Mouse (Mus musculus) midbrain, postnatal 0 days (tissue): ENCODE measurements around the gene Sit1. TPM values are rescaled to one million over a fixed set of nuclear protein-coding genes. Genes with fewer than 3 reads are reported as not detected.

ENCODE experiments used
- ATAC-seq: fragments of 200-750 bp; cut with Nextera tagmentation; 2 replicates; pipeline ENCODE4 v1.8.0; 2017; ENCODE audit warnings: moderate number of reproducible peaks, mild to moderate bottlenecking, moderate TSS enrichment, moderate library complexity; ENCODE audit not compliant: low FRiP score
- DNase-seq: peaks from one replicate; pipeline ENCODE4 v3.0.0-alpha.2; 2015; ENCODE audit warnings: low spot score
- H3K27ac ChIP-seq: fragments of 300-500 bp; sonication (generic); 2 replicates; pipeline ENCODE4 v1.5.1; 2014; ENCODE audit warnings: low read depth, mild to moderate bottlenecking, low read length, mixed read lengths
- H3K27me3 ChIP-seq: fragments of 300-500 bp; sonication (generic); 2 replicates; pipeline ENCODE4 v1.6.1; 2014; ENCODE audit warnings: low read length, control low read depth, mixed read lengths; ENCODE audit not compliant: insufficient read depth
- H3K36me3 ChIP-seq: fragments of 300-500 bp; sonication (generic); 2 replicates; pipeline ENCODE4 v1.6.1; 2014; ENCODE audit warnings: low read length, control low read depth, mixed read lengths; ENCODE audit not compliant: insufficient read depth
- H3K4me1 ChIP-seq: fragments of 300-500 bp; sonication (generic); 2 replicates; pipeline ENCODE4 v1.6.1; 2014; ENCODE audit warnings: mild to moderate bottlenecking, control low read depth, antibody characterized with exemption, low read length, mixed read lengths; ENCODE audit not compliant: insufficient read depth
- H3K4me2 ChIP-seq: fragments of 300-500 bp; sonication (generic); 2 replicates; pipeline ENCODE4 v1.6.1; 2014; ENCODE audit warnings: low read depth, mild to moderate bottlenecking, low read length, mixed read lengths; ENCODE audit not compliant: poor library complexity, severe bottlenecking
- H3K4me3 ChIP-seq: fragments of 300-500 bp; sonication (generic); 2 replicates; pipeline ENCODE4 v1.5.1; 2014; ENCODE audit warnings: low read depth, mild to moderate bottlenecking, low read length, moderate library complexity
- H3K9ac ChIP-seq: fragments of 300-500 bp; sonication (generic); replicated peaks from 2 replicates; pipeline ENCODE4 v1.6.1; 2014; ENCODE audit warnings: mild to moderate bottlenecking, low read length, moderate library complexity, mixed read lengths; ENCODE audit not compliant: poor library complexity, severe bottlenecking
- H3K9me3 ChIP-seq: fragments of 300-500 bp; sonication (generic); 2 replicates; pipeline ENCODE4 v1.6.1; 2016; ENCODE audit warnings: low read length, control low read depth
- CTCF ChIP-seq: IDR thresholded peaks from 2 replicates; pipeline ENCODE4 v1.5.1; 2016; ENCODE audit warnings: antibody characterized with exemption, mild to moderate bottlenecking
- WGBS: fragments of 180-500 bp; shearing (Covaris S2); extraction: QIAGEN DNeasy Blood & Tissue Kit; methylation state at CpG from one replicate; pipeline ENCODE4 v1.1.7; 2014; 5-methylcytosine and 5-hydroxymethylcytosine counted together
- polyA plus RNA-seq: library from polyadenylated mRNA; unstranded; fragments of >200 nt; fragmentation: Nextera tagmentation; extraction: Ambion mirVana; gene quantifications from 2 replicates; pipeline ENCODE4 v1.2.1, GENCODE M21; 2015
- total RNA-seq: library from RNA; depleted of rRNA; stranded (reverse); fragments of >200 nt; gene quantifications from 2 replicates; pipeline ENCODE4 v1.2.3, GENCODE M21; 2014

The Sit1 gene
- total and polyA plus RNA-seq, 2 experiments from 2014 or later, result not detected

DNA sequence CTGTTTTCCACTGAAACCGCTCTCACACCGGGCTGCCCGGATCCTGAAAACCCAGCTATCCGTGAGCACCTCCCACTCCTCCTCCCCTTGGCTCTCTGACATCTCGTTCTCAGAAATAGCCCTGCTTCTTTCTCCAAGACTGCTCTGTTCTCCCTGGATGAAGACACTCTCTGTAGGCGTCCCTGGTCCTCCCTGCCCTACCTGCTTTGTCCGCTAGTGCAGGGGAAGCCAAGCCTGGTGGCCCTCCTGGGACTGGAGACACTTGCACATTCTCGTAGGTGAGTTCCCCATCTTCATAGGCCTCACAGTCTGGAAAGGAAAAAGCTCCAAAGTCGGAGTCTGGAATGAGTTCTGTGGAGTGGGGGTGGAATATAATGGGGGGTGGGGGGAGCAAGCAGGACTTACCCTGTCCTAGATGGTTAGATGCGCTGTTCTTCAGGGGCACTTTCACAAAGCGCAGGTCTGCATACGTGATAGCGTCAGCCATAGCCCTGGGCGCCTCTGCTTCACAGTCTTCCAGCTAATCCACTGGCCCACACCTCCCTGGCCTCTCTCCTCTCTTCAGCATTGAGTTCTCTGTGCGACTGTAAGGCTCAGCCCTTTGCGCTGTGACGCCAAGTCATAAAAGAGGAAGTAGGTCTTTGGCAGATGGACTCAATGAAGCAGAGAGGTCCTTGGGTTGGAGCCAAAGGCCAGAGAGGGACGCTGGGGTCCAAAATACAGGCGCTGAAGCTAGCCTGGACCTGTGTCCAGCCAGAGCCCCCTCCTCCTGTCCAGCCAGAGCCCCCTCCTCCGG lies 29.3 kb downstream of the Sit1 start, which contains the start of gene Cd72:
Gene Cd72, minus strand, starts transcription at position 588 of the 796 bp plus-strand sequence.
- Histone ChIP-seq H3K9ac (no peak within 1 kb of the TSS), H3K4me2 (peak within 1 kb of the TSS; percentile 34; the same call in 1 of the 2 replicates), H3K4me1 (no peaks in the 10 kb centered on the region), H3K27me3 (peaks cover 7% of the 10 kb centered on the region; the same call in 1 of the 2 replicates), H3K9me3 (no peaks in the 10 kb centered on the region), H3K4me3 (peak within 1 kb of the TSS; percentile 10; the same call in 1 of the 2 replicates), H3K27ac (no peak within 1 kb of the TSS), H3K36me3 (no peaks in the 10 kb centered on the region)
- 30% methylated on average over 20 of the region's 20 CpGs for WGBS
- peak; percentile 12 for DNase-seq
- ATAC-seq, result no peak
- TF ChIP-seq CTCF, result no peak

GRCm38 (mm10) chr4:43453413-43453812 lies 30.1 kb downstream of the Sit1 start:
- ATAC-seq (no peak), DNase-seq (no peak)
- 2% methylated on average over 17 of the region's 18 CpGs for whole genome bisulfite sequencing
- TF ChIP-seq CTCF, result no peak
- Histone ChIP-seq H3K27ac (no peak overlapping the region), H3K9ac (no peak overlapping the region), H3K9me3 (no peaks in the 10 kb centered on the region), H3K4me1 (no peaks in the 10 kb centered on the region), H3K4me3 (peak overlapping the region; percentile 10; the same call in 1 of the 2 replicates), H3K36me3 (peaks cover 3% of the 10 kb centered on the region; the same call in 1 of the 2 replicates), H3K4me2 (peak overlapping the region; percentile 34; the same call in 1 of the 2 replicates), H3K27me3 (peaks cover 7% of the 10 kb centered on the region; the same call in 1 of the 2 replicates)

- TF ChIP-seq CTCF, result no peak
These were observed 31.2 kb downstream of the Sit1 start for GRCm38 (mm10) chr4:43452315-43452714.

DNA sequence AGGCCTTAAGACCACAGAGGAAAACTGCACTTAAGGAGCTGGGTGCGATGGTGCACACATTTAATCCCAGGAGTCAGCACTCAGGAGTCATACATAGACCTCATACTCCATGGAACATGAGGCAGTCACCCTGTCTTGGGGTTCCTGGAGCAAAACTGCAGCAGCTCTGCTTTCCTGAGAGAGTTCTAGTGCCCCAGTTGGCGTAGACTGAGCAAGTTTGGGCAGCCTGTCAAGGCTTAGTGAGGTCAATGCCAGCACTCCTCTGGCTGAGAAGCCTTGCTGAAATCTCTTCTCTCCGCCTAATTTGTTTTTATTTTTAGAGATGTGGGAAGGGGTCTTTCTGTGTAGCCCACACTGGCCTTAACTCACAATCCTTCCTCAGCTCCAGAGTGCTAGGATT lies 35.0 kb downstream of the Sit1 start:
- no peaks in the 10 kb centered on the region; the same call in 1 of the 2 replicates for H3K4me1 ChIP-seq
- no peak overlapping the region for H3K9ac ChIP-seq
- H3K36me3 ChIP-seq, result peaks cover 39% of the 10 kb centered on the region
- peaks cover 6% of the 10 kb centered on the region; the same call in 1 of the 2 replicates for H3K27me3 ChIP-seq
- no peaks in the 10 kb centered on the region for H3K9me3 ChIP-seq
- H3K4me2 ChIP-seq, result no peak overlapping the region
- TF ChIP-seq CTCF, result no peak
- WGBS, result 80% methylated on average over 3 of the region's 3 CpGs
- no peak overlapping the region for H3K4me3 ChIP-seq
- ATAC-seq, result no peak
- no peak overlapping the region for H3K27ac ChIP-seq
- no peak for DNase-seq

More at GRCm38 (mm10) chr4:43452315-43452714, 31.2 kb downstream of the Sit1 start:
- no peaks in the 10 kb centered on the region for H3K4me1 ChIP-seq
- no peak overlapping the region for H3K4me2 ChIP-seq
- H3K9ac ChIP-seq, result no peak overlapping the region
- 64% methylated on average over 11 of the region's 11 CpGs for WGBS
- no peak overlapping the region for H3K4me3 ChIP-seq
- H3K27ac ChIP-seq, result no peak overlapping the region
- H3K27me3 ChIP-seq, result peaks cover 7% of the 10 kb centered on the region; the same call in 1 of the 2 replicates
- ATAC-seq (no peak), DNase-seq (no peak)
- peaks cover 12% of the 10 kb centered on the region for H3K36me3 ChIP-seq
- H3K9me3 ChIP-seq, result no peaks in the 10 kb centered on the region

DNA sequence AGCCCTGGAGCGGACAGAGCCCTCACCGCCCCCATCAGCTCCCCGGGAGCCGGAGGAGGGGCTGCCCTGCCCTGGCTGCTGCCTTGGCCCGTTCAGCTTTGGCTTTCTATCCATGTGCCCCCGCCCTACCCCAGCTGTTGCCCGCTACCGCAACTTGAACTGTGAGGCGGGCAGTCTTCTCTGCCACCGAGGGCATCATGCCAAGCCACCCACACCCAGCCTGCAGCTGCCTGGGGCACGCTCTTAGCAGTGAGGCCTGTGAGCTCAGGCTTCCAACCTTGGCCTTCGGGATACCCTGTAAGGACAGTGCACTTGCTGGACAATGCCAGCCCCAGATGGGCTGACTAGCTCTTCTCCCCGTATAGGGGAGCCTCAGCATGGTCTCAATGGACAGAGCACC lies 36.3 kb downstream of the Sit1 start:
- no peak overlapping the region for H3K4me2 ChIP-seq
- no peak for ATAC-seq
- H3K27me3 ChIP-seq, result no peaks in the 10 kb centered on the region
- TF ChIP-seq CTCF, result no peak
- WGBS, result 79% methylated on average over 13 of the region's 13 CpGs
- H3K4me3 ChIP-seq, result no peak overlapping the region
- no peak overlapping the region for H3K27ac ChIP-seq
- H3K4me1 ChIP-seq, result no peaks in the 10 kb centered on the region; the same call in 1 of the 2 replicates
- no peak for DNase-seq
- no peak overlapping the region for H3K9ac ChIP-seq
- peaks cover 39% of the 10 kb centered on the region for H3K36me3 ChIP-seq
- no peaks in the 10 kb centered on the region for H3K9me3 ChIP-seq

- Histone ChIP-seq H3K27me3 (no peaks in the 10 kb centered on the region), H3K9me3 (no peaks in the 10 kb centered on the region), H3K4me1 (no peaks in the 10 kb centered on the region; the same call in 1 of the 2 replicates), H3K4me3 (peak overlapping the region; percentile 97), H3K27ac (peak overlapping the region; percentile 88), H3K36me3 (peaks cover 36% of the 10 kb centered on the region), H3K4me2 (peak overlapping the region; percentile 91), H3K9ac (peak overlapping the region; percentile 97)
- WGBS, result 1% methylated on average over 28 of the region's 28 CpGs
- TF ChIP-seq CTCF, result no peak
- ATAC-seq (no peak), DNase-seq (no peak)
These were observed 40.0 kb downstream of the Sit1 start for GRCm38 (mm10) chr4:43443511-43443910.
